Mouse (Mus musculus): ENCODE results near the gene Slc39a11.

Gene Slc39a11

GRCm38 (mm10) chr11:113649353-113650210 lies at the start of gene Slc39a11:
Slc39a11 (minus strand) TSS chr11:113650079.
- DNase-seq (ENCODE audit: low spot score in 2 of 2): peak; percentile 48 to 62

- no peak for DNase-seq (ENCODE audit: low spot score in 2 of 2)
Observed at GRCm38 (mm10) chr11:113699643-113700042, 49.8 kb upstream of the Slc39a11 start.

- DNase-seq (ENCODE audit: low spot score in 2 of 2): no peak
Observed at GRCm38 (mm10) chr11:113698013-113698545, 48.2 kb upstream of the Slc39a11 start.

DNA sequence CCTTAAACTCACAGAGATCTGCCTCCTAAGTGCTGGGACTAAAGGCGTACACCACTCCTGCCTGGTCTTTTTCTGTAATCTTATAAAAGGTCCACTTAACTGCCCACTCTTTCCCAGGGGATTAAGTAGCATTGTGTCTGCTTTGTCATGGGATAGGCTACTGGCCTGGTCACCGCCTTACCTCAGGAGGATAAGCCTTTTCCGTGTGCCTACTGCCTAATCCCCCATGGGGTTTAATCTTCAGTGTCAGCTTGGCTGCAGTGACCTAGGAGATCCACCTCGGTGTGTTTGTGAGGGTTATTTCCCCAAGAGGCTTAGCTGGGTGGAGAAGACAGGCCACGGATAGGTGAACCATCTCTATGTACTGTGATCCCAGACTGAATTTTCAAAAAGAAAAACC lies 47.7 kb upstream of the Slc39a11 start:
- no peak for DNase-seq (ENCODE audit: low spot score in 2 of 2)

GRCm38 (mm10) chr11:113691851-113692250 lies 42.0 kb upstream of the Slc39a11 start:
- no peak for DNase-seq (ENCODE audit: low spot score in 2 of 2)

DNA sequence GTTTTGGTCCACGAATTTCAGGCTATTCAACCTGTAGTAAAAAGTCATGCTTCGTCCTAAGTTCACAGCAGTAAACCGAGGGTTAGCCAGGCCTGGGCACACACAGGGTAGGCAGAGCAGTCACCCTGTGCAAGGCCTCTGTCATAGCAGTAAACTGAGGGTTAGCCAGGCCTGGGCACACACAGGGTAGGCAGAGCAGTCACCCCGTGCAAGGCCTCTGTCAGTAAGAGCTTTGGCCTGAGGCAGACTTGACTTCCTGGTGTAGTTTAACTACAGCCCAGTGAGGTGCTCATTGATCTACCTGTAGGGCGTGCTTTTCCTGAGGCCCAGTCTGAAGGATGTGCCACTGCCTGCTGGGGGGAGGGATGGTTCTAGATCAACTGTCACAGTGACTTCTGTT lies 41.4 kb upstream of the Slc39a11 start:
- DNase-seq (ENCODE audit: low spot score in 2 of 2): no peak

- DNase-seq (ENCODE audit: low spot score in 2 of 2): peak in 1 of 2 experiments; percentile 54
Observed at GRCm38 (mm10) chr11:113690506-113690905, 40.6 kb upstream of the Slc39a11 start.

GRCm38 (mm10) chr11:113687031-113687430 lies 37.2 kb upstream of the Slc39a11 start:
- no peak for DNase-seq (ENCODE audit: low spot score in 2 of 2)

GRCm38 (mm10) chr11:113684707-113685426 lies 35.0 kb upstream of the Slc39a11 start:
- no peak for DNase-seq (ENCODE audit: low spot score in 2 of 2)

DNA sequence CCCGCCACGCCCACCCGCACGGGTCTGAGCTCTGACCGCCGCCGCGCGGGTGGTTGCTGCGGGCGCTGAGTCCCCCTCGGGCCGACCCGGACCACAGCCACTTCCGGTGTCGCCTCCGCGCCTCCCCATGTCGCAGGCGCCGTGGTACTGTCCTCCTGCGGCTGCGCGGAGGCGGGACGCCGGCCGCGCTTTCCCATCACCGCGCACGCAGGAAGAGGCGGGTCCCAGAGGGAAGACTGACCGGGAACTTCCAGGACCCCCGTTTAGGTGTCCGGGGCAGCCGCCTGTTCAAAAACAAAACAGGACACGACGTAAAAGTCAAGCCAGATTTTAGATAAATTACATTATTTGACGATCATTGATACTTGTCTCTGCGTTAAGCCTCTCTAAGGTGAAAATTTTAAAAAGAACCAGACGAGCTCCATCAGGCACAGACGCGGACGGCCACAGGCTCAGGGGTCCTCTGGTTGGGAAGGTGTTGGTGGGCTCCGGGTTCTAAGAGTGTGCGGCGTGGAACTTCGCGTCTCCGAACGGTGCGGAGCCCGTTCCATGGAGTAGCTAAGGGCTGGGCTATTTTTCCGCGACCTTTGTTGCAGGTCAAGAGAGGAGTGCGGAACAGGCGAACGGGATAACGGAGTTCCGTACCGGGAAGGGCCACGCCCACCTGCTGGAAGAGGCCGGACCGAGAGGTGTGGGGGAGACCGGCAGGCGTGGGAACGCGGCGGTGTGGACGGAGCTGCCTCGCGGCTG lies 34.3 kb upstream of the Slc39a11 start, which contains the start of the genes Fam104a and D11Wsu47e:
TSS of gene Fam104a (minus strand) at position 199 of the 750 bp plus-strand sequence.
TSS of gene D11Wsu47e (plus strand) at position 456 of the 750 bp plus-strand sequence.
- peak; percentile 95 to 96 for DNase-seq (ENCODE audit: low spot score in 2 of 2)

- no peak for DNase-seq (ENCODE audit: low spot score in 2 of 2)
Observed at GRCm38 (mm10) chr11:113683627-113683956, 33.7 kb upstream of the Slc39a11 start.

DNA sequence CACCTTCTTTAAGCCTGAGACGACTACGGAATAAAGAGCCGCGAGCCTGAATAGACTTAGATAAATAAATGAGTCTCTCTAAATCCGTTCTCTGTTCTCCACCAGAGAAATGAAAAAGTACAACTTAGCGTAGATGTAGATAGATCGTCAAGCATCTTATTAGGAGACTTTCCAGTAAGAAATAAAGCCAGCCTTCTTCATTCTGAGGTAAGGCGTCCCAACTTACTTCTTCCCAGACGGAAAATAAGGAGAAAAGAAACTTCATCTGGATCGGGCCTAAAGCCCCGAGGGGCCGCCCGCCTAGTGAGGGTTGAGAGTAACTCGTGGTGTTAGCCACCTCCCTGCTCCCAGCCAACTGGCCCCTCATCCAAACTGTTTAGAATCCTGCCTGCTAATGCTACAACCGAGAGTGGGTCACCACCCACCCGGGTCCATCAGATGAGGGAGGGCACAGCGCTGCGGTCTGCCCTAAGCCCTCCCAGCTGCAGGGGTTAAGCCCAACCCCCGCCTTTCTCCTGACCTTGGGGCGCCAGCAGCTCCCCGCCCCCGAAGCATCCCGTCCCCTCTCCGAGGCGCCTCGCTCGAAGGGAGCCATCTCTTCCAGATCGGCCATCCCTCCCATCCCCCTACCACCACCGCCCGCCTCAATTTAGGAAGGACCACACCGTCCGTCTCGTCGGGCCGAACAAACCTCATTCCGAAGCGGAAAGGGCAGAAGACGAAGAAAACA lies 33.2 kb upstream of the Slc39a11 start:
- DNase-seq (ENCODE audit: low spot score in 2 of 2): peak in 1 of 2 experiments; percentile 28

- no peak for DNase-seq (ENCODE audit: low spot score in 2 of 2)
Observed at GRCm38 (mm10) chr11:113681979-113682378, 32.1 kb upstream of the Slc39a11 start.

GRCm38 (mm10) chr11:113680954-113681353 lies 31.1 kb upstream of the Slc39a11 start:
- no peak for DNase-seq (ENCODE audit: low spot score in 2 of 2)

- no peak for DNase-seq (ENCODE audit: low spot score in 2 of 2)
Observed at GRCm38 (mm10) chr11:113678373-113678772, 28.5 kb upstream of the Slc39a11 start.

- DNase-seq (ENCODE audit: low spot score in 2 of 2): no peak
Observed at GRCm38 (mm10) chr11:113677378-113677777, 27.5 kb upstream of the Slc39a11 start.

DNA sequence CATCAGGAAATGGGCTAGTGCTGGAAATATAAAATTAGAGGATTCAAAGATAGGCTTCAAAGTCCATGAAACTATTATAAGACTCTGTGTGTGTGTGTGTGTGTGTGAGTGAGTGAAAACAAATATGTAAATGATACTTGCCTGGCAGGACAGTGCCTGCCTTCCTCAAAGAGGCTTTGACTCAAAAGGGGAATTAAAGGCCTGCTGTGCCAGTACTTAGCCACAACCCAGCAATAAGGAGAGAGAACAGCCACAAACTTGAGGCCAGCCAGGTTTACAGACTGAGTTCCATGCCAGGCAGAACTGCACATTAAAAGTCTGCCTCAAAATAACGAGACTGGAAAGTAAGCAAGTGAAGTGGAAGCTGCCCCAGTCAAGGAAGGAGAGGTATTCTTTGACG lies 27.0 kb upstream of the Slc39a11 start:
- DNase-seq (ENCODE audit: low spot score in 2 of 2): no peak

GRCm38 (mm10) chr11:113674595-113674994 lies 24.7 kb upstream of the Slc39a11 start:
- no peak for DNase-seq (ENCODE audit: low spot score in 2 of 2)

GRCm38 (mm10) chr11:113673614-113674013 lies 23.7 kb upstream of the Slc39a11 start:
- DNase-seq (ENCODE audit: low spot score in 2 of 2): no peak

GRCm38 (mm10) chr11:113669711-113670110 lies 19.8 kb upstream of the Slc39a11 start:
- DNase-seq (ENCODE audit: low spot score in 2 of 2): no peak

- DNase-seq (ENCODE audit: low spot score in 2 of 2): no peak
Observed at GRCm38 (mm10) chr11:113668857-113669256, 19.0 kb upstream of the Slc39a11 start.

All from frontal cortex, postnatal 36 days (tissue).